Mouse (Mus musculus) cerebellum, adult 2 months (tissue): ENCODE measurements around the gene Ndufaf2.

ENCODE experiments used
- CTCF ChIP-seq: fragments of 200-500 bp; IDR thresholded peaks from 2 replicates; pipeline ENCODE4 v1.5.1; 2011; ENCODE audit warnings: low read depth, mild to moderate bottlenecking, control low read depth, low read length, moderate library complexity, borderline replicate concordance; ENCODE audit not compliant: insufficient read depth
- POLR2A ChIP-seq: fragments of 200-500 bp; IDR thresholded peaks from 2 replicates; pipeline ENCODE4 v1.6.1; 2011; ENCODE audit warnings: low read length, control low read depth, borderline replicate concordance; ENCODE audit not compliant: insufficient read depth

GRCm38 (mm10) chr13:108124096-108124495 is 34.3 kb downstream of the Ndufaf2 start:
- no peak for TF ChIP-seq POLR2A
- no peak for TF ChIP-seq CTCF
